Mouse (Mus musculus): Measurements from ENCODE around the gene Clybl. TPM values are rescaled to one million over a fixed set of nuclear protein-coding genes. Genes with fewer than 3 reads are reported as not detected.

The Clybl gene
- total and polyA plus RNA-seq, 3 experiments, result 13.4 to 36.6 TPM; not detected in 1

DNA sequence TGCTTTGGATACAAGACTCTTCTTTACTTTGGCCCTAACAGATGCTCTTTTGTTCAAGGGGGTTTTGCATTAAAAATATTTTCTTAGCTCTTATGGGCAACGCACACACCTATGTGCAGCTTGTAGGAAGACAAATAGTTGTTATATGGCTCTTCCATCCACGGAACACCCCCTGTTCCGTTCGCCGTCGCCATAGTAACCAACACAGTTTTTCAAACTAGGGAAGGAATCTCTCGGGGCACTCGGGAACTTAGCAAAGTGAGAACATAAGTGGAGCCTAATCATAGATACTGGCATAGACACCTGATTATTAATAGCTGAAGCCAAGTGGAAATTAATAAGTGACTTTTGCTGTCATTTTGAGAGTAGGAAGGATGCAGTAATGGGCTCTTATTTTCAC lies 123.6 kb downstream of the Clybl start:
- no peak for DNase-seq (ENCODE audit: low read depth, low spot score)
- no peak for TF ChIP-seq MAFK (IDR thresholded peaks at IDR 0.05; ENCODE audit: borderline replicate concordance, low read depth, low read length)
- TF ChIP-seq TCF12 (IDR thresholded peaks at IDR 0.05; ENCODE audit: low read depth, low read length), result no peak
- no peak for TF ChIP-seq GABPA (IDR thresholded peaks at IDR 0.05; ENCODE audit: low read depth, low read length)
- no peak for TF ChIP-seq ETS1 (IDR thresholded peaks at IDR 0.05; ENCODE audit: low read depth, low read length)
- TF ChIP-seq TBP (IDR thresholded peaks at IDR 0.05; ENCODE audit: low read depth, low read length), result no peak
- TF ChIP-seq NELFE (IDR thresholded peaks at IDR 0.05; ENCODE audit: low read depth, low read length), result no peak
- TF ChIP-seq MXI1 (IDR thresholded peaks at IDR 0.05; ENCODE audit: low read depth, low read length), result no peak
- no peak for TF ChIP-seq GATA1 (IDR thresholded peaks at IDR 0.05; ENCODE audit: low read depth, low read length)
- TF ChIP-seq ELF1 (IDR thresholded peaks at IDR 0.05; ENCODE audit: low read depth, low read length), result no peak
- TF ChIP-seq ZKSCAN1 (IDR thresholded peaks at IDR 0.05; ENCODE audit: low read depth, low read length), result no peak
- TF ChIP-seq CTCF (IDR thresholded peaks at IDR 0.05 in 2 of 3, conservative IDR thresholded peaks at IDR 0.05 in 1 of 3; ENCODE audit: control insufficient read depth in 1 of 3, insufficient read depth in 1 of 3, low read depth in 2 of 3, low read length in 3 of 3, poor library complexity in 1 of 3, severe bottlenecking in 1 of 3), result no peak
- no peak for TF ChIP-seq JUND (IDR thresholded peaks at IDR 0.05; ENCODE audit: low read depth, low read length)
- no peak for TF ChIP-seq POLR2AphosphoS5 (IDR thresholded peaks at IDR 0.05; ENCODE audit: borderline replicate concordance, low read depth, low read length)
- no peak overlapping the region for H3K9ac ChIP-seq (ENCODE audit: control insufficient read depth, low read depth, low read length, poor library complexity, severe bottlenecking)
- H3K4me1 ChIP-seq (ENCODE audit: control insufficient read depth in 1 of 2, insufficient read depth in 2 of 2, low read length in 2 of 2), result peaks cover 3% of the 10 kb centered on the region in 2 experiments; a peak in 2 of 4 replicates
- no peaks in the 10 kb centered on the region for H3K27me3 ChIP-seq (ENCODE audit: control insufficient read depth in 1 of 2, insufficient read depth in 2 of 2, low read length in 2 of 2)
- H3K27ac ChIP-seq (ENCODE audit: control insufficient read depth, low read depth, low read length), result no peak overlapping the region
- no peak overlapping the region for H3K4me3 ChIP-seq (ENCODE audit: control insufficient read depth in 1 of 2, insufficient read depth in 1 of 2, low read depth in 2 of 2, low read length in 2 of 2)
- H3K79me2 ChIP-seq (ENCODE audit: control insufficient read depth, insufficient read depth, low read length, poor library complexity), result no peaks in the 10 kb centered on the region
- no peaks in the 10 kb centered on the region for H3K36me3 ChIP-seq (ENCODE audit: control insufficient read depth in 1 of 2, insufficient read depth in 2 of 2, low read length in 2 of 2)
- H3K9me3 ChIP-seq (replicated peaks; ENCODE audit: insufficient read depth, low read length), result no peaks in the 10 kb centered on the region

DNA sequence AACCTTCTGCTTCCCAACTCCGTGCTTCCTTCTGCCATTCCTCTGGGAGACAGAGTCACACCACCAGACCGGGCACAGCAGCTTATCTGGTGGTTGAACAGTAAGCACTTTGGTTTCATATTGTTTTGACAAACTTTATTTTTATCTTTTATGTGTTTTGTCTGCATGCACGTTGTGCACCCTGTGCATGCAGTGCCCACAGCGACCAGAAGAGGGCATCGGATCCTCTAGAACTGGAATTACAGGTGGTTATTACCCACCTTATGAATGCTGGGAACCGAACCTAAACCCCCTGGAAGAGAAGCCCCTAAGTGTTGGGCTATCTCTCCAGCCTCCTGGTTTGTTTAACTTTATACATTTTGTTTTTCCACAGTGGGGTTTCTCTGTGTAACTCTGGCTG lies 130.9 kb downstream of the Clybl start:
- Histone ChIP-seq H3K4me3 (ENCODE audit: control insufficient read depth in 1 of 2, insufficient read depth in 1 of 2, low read depth in 2 of 2, low read length in 2 of 2) (no peak overlapping the region), H3K27ac (ENCODE audit: control insufficient read depth, low read depth, low read length) (no peak overlapping the region), H3K9ac (ENCODE audit: control insufficient read depth, low read depth, low read length, poor library complexity, severe bottlenecking) (no peak overlapping the region), H3K27me3 (ENCODE audit: control insufficient read depth in 1 of 2, insufficient read depth in 2 of 2, low read length in 2 of 2) (no peaks in the 10 kb centered on the region), H3K9me3 (replicated peaks; ENCODE audit: insufficient read depth, low read length) (no peaks in the 10 kb centered on the region), H3K79me2 (ENCODE audit: control insufficient read depth, insufficient read depth, low read length, poor library complexity) (no peaks in the 10 kb centered on the region), H3K4me1 (ENCODE audit: control insufficient read depth in 1 of 2, insufficient read depth in 2 of 2, low read length in 2 of 2) (peaks cover 7 to 9% of the 10 kb centered on the region in 2 experiments), H3K36me3 (ENCODE audit: control insufficient read depth in 1 of 2, insufficient read depth in 2 of 2, low read length in 2 of 2) (peaks cover 0 to 7% of the 10 kb centered on the region in 2 experiments; a peak in 2 of 4 replicates)
- no peak for DNase-seq (ENCODE audit: low read depth, low spot score)
- TF ChIP-seq TBP (IDR thresholded peaks at IDR 0.05; ENCODE audit: low read depth, low read length), result no peak
- TF ChIP-seq RAD21 (IDR thresholded peaks at IDR 0.05; ENCODE audit: low read depth, low read length), result peak; percentile 23
- TF ChIP-seq CTCF (IDR thresholded peaks at IDR 0.05 in 2 of 3, conservative IDR thresholded peaks at IDR 0.05 in 1 of 3; ENCODE audit: control insufficient read depth in 1 of 3, insufficient read depth in 1 of 3, low read depth in 2 of 3, low read length in 3 of 3, poor library complexity in 1 of 3, severe bottlenecking in 1 of 3), result peak; percentile 32 to 52 (median 44); a peak in 5 of 6 replicates
- peak; percentile 15; the same call in 1 of the 2 replicates for TF ChIP-seq SMC3 (IDR thresholded peaks at IDR 0.05; ENCODE audit: low read depth, low read length)
